Mouse (Mus musculus): Measurements from ENCODE around the gene Cpne4.

DNA sequence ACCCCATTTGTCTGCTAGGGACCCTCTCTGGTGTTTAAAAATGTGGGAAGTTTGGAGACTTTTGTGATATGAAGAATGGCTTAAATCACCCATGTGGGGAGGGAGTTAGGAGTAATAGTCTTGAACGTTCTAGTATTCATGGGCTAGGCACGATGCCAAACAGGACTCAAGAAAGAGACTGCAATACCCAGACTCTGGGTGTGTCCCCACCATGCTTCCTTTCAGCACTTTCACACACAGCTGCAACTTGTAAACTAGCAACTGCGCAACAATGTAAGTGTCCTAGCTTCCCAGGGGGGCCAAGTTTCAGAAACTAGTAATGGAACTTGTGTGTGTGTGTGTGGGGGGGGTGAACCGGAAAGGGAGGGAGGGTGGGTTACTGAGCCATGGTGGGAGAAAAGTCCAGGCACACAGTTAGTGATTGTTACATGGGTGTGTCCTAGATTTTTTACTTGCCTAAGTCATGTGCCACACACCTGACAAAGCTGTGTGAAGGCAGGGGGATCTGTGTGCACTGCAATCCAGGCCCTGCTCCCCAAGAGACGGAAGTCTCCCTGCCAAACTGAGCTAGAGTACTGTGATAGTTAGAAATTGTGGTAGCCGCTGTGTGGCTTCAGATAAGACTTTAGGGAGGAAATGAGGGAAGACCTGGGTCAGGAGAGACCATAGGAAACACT is 307.3 kb downstream of the Cpne4 start:
- TF ChIP-seq POLR2A (IDR thresholded peaks at IDR 0.05; ENCODE audit: extremely low read depth, insufficient read depth, low read length) (no peak), CTCF (IDR thresholded peaks at IDR 0.05; ENCODE audit: low read depth, low read length) (no peak)
